Mouse (Mus musculus) liver, embryonic 14.5 days (tissue): Measurements from ENCODE around the gene Lrrc8b.

ENCODE experiments used
- CTCF ChIP-seq: IDR thresholded peaks from 2 replicates; pipeline ENCODE4 v1.5.1; 2016; ENCODE audit warnings: antibody characterized with exemption, low read depth, control low read depth
- EP300 ChIP-seq: IDR thresholded peaks from 2 replicates; pipeline ENCODE4 v1.6.1; 2016; ENCODE audit warnings: antibody characterized with exemption, low read depth

DNA sequence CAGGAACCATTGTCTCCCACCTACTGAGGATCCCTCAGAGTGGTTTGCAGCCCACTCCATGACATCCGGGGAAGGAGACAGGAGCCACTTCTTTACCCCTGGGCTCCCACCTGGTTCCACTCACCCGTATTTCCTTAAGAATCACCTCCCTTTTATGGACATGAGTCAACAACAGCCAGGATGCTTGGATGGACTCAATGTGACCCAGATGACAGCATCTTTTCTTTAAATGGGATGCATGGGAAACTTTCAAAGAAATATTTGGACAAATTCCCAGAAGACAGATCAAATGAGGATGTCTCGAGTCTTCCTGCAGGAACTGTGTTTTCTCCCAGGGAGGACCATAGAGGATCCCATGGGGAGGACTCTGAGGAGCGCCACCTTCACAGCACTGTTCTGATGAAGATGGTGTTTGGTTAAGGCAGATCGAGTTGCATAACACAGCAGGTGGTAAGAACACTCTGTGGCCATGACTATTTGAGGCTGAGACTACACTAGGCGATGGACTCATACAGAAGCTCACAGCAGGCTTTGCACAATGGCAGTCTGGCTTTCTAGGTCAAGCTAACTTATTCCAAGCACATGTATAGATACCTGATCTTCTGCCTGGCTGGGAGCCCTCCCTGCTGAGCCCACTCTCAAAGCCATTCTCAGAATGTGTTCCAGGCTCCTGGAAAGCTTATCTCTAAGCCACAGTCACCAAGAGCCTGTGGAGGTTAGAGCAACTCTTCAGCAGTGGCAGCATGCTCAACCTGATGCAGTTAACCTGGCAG lies 4.9 kb upstream of the Lrrc8b start:
- no peak for TF ChIP-seq CTCF
- peak; percentile 84 for TF ChIP-seq EP300
